Mouse (Mus musculus): ENCODE results near the gene Znrd1. TPM values are rescaled to one million over a fixed set of nuclear protein-coding genes. Genes with fewer than 3 reads are reported as not detected.

Gene Znrd1
- polyA plus RNA-seq, 1 experiment = not detected

GRCm38 (mm10) chr17:36915076-36915475, 43.3 kb downstream of the Znrd1 start:
- Histone ChIP-seq H3K27ac (ENCODE audit: insufficient read depth, low read depth, low read length) (no peak overlapping the region), H3K4me3 (ENCODE audit: insufficient read depth, low read depth, low read length) (no peak overlapping the region), H3K4me1 (ENCODE audit: control insufficient read depth, insufficient read depth, low read length) (no peaks in the 10 kb centered on the region)
- TF ChIP-seq POLR2A (IDR thresholded peaks at IDR 0.05; ENCODE audit: insufficient read depth, low read depth, low read length) (no peak), CTCF (IDR thresholded peaks at IDR 0.05; ENCODE audit: insufficient read depth, low read depth, low read length) (peak; percentile 41; the same call in 1 of the 2 replicates)
- 14% methylated on average over 9 of the region's 9 CpGs for WGBS

- no peaks in the 10 kb centered on the region for H3K4me1 ChIP-seq (ENCODE audit: control insufficient read depth, insufficient read depth, low read length)
- no peak overlapping the region for H3K4me3 ChIP-seq (ENCODE audit: insufficient read depth, low read depth, low read length)
- TF ChIP-seq CTCF (IDR thresholded peaks at IDR 0.05; ENCODE audit: insufficient read depth, low read depth, low read length) (no peak), POLR2A (IDR thresholded peaks at IDR 0.05; ENCODE audit: insufficient read depth, low read depth, low read length) (no peak)
- WGBS = 6% methylated on average over 2 of the region's 2 CpGs
- H3K27ac ChIP-seq (ENCODE audit: insufficient read depth, low read depth, low read length) = no peak overlapping the region
Observed at GRCm38 (mm10) chr17:36914108-36914507, 44.3 kb downstream of the Znrd1 start.

- no peak for TF ChIP-seq POLR2A (IDR thresholded peaks at IDR 0.05; ENCODE audit: insufficient read depth, low read depth, low read length)
- no peak for TF ChIP-seq CTCF (IDR thresholded peaks at IDR 0.05; ENCODE audit: insufficient read depth, low read depth, low read length)
- no peaks in the 10 kb centered on the region for H3K4me1 ChIP-seq (ENCODE audit: control insufficient read depth, insufficient read depth, low read length)
- no peak overlapping the region for H3K27ac ChIP-seq (ENCODE audit: insufficient read depth, low read depth, low read length)
- 83% methylated on average over 2 of the region's 2 CpGs for WGBS
- no peak overlapping the region for H3K4me3 ChIP-seq (ENCODE audit: insufficient read depth, low read depth, low read length)
Observed at GRCm38 (mm10) chr17:36912031-36912430, 46.3 kb downstream of the Znrd1 start.

- no peak for TF ChIP-seq CTCF (IDR thresholded peaks at IDR 0.05; ENCODE audit: insufficient read depth, low read depth, low read length)
- TF ChIP-seq POLR2A (IDR thresholded peaks at IDR 0.05; ENCODE audit: insufficient read depth, low read depth, low read length) = no peak
- no peak overlapping the region for H3K4me3 ChIP-seq (ENCODE audit: insufficient read depth, low read depth, low read length)
- 63% methylated on average over 4 of the region's 4 CpGs for WGBS
Observed at GRCm38 (mm10) chr17:36909802-36910201, 48.6 kb downstream of the Znrd1 start.

GRCm38 (mm10) chr17:36908235-36908634, 50.1 kb downstream of the Znrd1 start:
- no peak for TF ChIP-seq POLR2A (IDR thresholded peaks at IDR 0.05; ENCODE audit: insufficient read depth, low read depth, low read length)
- no peak for TF ChIP-seq CTCF (IDR thresholded peaks at IDR 0.05; ENCODE audit: insufficient read depth, low read depth, low read length)
- Histone ChIP-seq H3K4me3 (ENCODE audit: insufficient read depth, low read depth, low read length) (no peak overlapping the region), H3K27ac (ENCODE audit: insufficient read depth, low read depth, low read length) (no peak overlapping the region), H3K4me1 (ENCODE audit: control insufficient read depth, insufficient read depth, low read length) (no peaks in the 10 kb centered on the region)
- WGBS = 48% methylated on average over 1 of the region's 1 CpGs

More at GRCm38 (mm10) chr17:36909802-36910201, 48.6 kb downstream of the Znrd1 start:
- no peaks in the 10 kb centered on the region for H3K4me1 ChIP-seq (ENCODE audit: control insufficient read depth, insufficient read depth, low read length)
- H3K27ac ChIP-seq (ENCODE audit: insufficient read depth, low read depth, low read length) = no peak overlapping the region

Other genes with a start within 250 kb of the Znrd1 start
- gene H2-M10.5, start 185.6 kb downstream of the Znrd1 start, polyA plus RNA-seq (2012; ENCODE audit: insufficient read depth, insufficient read length, low replicate concordance, missing spikeins) = not detected in 2 replicates
- not detected in 2 replicates for gene H2-M10.6, start 146.4 kb downstream of the Znrd1 start, polyA plus RNA-seq (2012; ENCODE audit: insufficient read depth, insufficient read length, low replicate concordance, missing spikeins)
- gene Trim26, start 121.4 kb downstream of the Znrd1 start, polyA plus RNA-seq (2012; ENCODE audit: insufficient read depth, insufficient read length, low replicate concordance, missing spikeins) = not detected in 2 replicates
- gene Trim15, start 91.3 kb downstream of the Znrd1 start, polyA plus RNA-seq (2012; ENCODE audit: insufficient read depth, insufficient read length, low replicate concordance, missing spikeins) = not detected in 2 replicates
- gene Trim10, start 89.0 kb downstream of the Znrd1 start, polyA plus RNA-seq (2012; ENCODE audit: insufficient read depth, insufficient read length, low replicate concordance, missing spikeins) = not detected in 2 replicates
- not detected in 2 replicates for gene Trim40, start 68.4 kb downstream of the Znrd1 start, polyA plus RNA-seq (2012; ENCODE audit: insufficient read depth, insufficient read length, low replicate concordance, missing spikeins)
- not detected in 2 replicates for gene Trim31, start 60.4 kb downstream of the Znrd1 start, polyA plus RNA-seq (2012; ENCODE audit: insufficient read depth, insufficient read length, low replicate concordance, missing spikeins)
- not detected in 2 replicates for gene Rnf39, start 15.6 kb downstream of the Znrd1 start, polyA plus RNA-seq (2012; ENCODE audit: insufficient read depth, insufficient read length, low replicate concordance, missing spikeins)
- not detected in 2 replicates for gene Ppp1r11, start 6.8 kb downstream of the Znrd1 start, polyA plus RNA-seq (2012; ENCODE audit: insufficient read depth, insufficient read length, low replicate concordance, missing spikeins)
- gene Znrd1as, start within 50 bp of the Znrd1 start, polyA plus RNA-seq (2012; ENCODE audit: insufficient read depth, insufficient read length, low replicate concordance, missing spikeins) = not detected in 2 replicates
- not detected in 2 replicates for gene 2410137M14Rik, start 22.7 kb upstream of the Znrd1 start, polyA plus RNA-seq (2012; ENCODE audit: insufficient read depth, insufficient read length, low replicate concordance, missing spikeins)
- gene H2-M5, start 31.0 kb upstream of the Znrd1 start, polyA plus RNA-seq (2012; ENCODE audit: insufficient read depth, insufficient read length, low replicate concordance, missing spikeins) = not detected in 2 replicates
- not detected in 2 replicates for gene Zfp57, start 42.6 kb upstream of the Znrd1 start, polyA plus RNA-seq (2012; ENCODE audit: insufficient read depth, insufficient read length, low replicate concordance, missing spikeins)
- gene Mog, start 64.8 kb upstream of the Znrd1 start, polyA plus RNA-seq (2012; ENCODE audit: insufficient read depth, insufficient read length, low replicate concordance, missing spikeins) = not detected in 2 replicates
- gene Gabbr1, start 87.4 kb upstream of the Znrd1 start, polyA plus RNA-seq (2012; ENCODE audit: insufficient read depth, insufficient read length, low replicate concordance, missing spikeins) = 220 and 221 TPM in 2 replicates
- not detected in 2 replicates for gene Olfr90, start 129.9 kb upstream of the Znrd1 start, polyA plus RNA-seq (2012; ENCODE audit: insufficient read depth, insufficient read length, low replicate concordance, missing spikeins)
- gene Olfr91, start 139.7 kb upstream of the Znrd1 start, polyA plus RNA-seq (2012; ENCODE audit: insufficient read depth, insufficient read length, low replicate concordance, missing spikeins) = not detected in 2 replicates
- gene Olfr92, start 161.5 kb upstream of the Znrd1 start, polyA plus RNA-seq (2012; ENCODE audit: insufficient read depth, insufficient read length, low replicate concordance, missing spikeins) = not detected in 2 replicates
- gene Olfr93, start 202.9 kb upstream of the Znrd1 start, polyA plus RNA-seq (2012; ENCODE audit: insufficient read depth, insufficient read length, low replicate concordance, missing spikeins) = not detected in 2 replicates
- not detected in 2 replicates for gene Ubd, start 235.3 kb upstream of the Znrd1 start, polyA plus RNA-seq (2012; ENCODE audit: insufficient read depth, insufficient read length, low replicate concordance, missing spikeins)
- gene Olfr94, start 242.4 kb upstream of the Znrd1 start, polyA plus RNA-seq (2012; ENCODE audit: insufficient read depth, insufficient read length, low replicate concordance, missing spikeins) = not detected in 2 replicates